Mouse (Mus musculus) erythroblast, embryonic 14.5 days (primary cell): ENCODE data around the gene Dnmt1. TPM values are rescaled to one million over a fixed set of nuclear protein-coding genes. Genes with fewer than 3 reads are reported as not detected.
"Not testable (repeated sequence)": the region's sequence is repeated elsewhere in the genome, so short reads cannot be mapped to it uniquely, and the experiment has no call there.

Experiments used
- H3K27me3 ChIP-seq: 2 replicates; pipeline ENCODE4 v1.6.1; 2012; ENCODE audit warnings: inconsistent platforms; ENCODE audit not compliant: control insufficient read depth
- H3K36me3 ChIP-seq: 2 replicates; pipeline ENCODE4 v1.6.1; 2012; ENCODE audit warnings: mild to moderate bottlenecking, inconsistent platforms; ENCODE audit not compliant: control insufficient read depth
- H3K4me1 ChIP-seq: 2 replicates; pipeline ENCODE4 v1.6.1; 2012; ENCODE audit warnings: inconsistent platforms; ENCODE audit not compliant: control insufficient read depth
- H3K4me3 ChIP-seq: replicated peaks from 2 replicates; pipeline ENCODE3; 2012; ENCODE audit warnings: moderate library complexity, mild to moderate bottlenecking, inconsistent platforms
- H3K9me3 ChIP-seq: 2 replicates; pipeline ENCODE4 v1.6.1; 2012; ENCODE audit warnings: low read length, inconsistent platforms, mixed read lengths; ENCODE audit not compliant: control insufficient read depth
- GATA1 ChIP-seq: IDR thresholded peaks from 2 replicates; pipeline ENCODE4 v1.6.1; 2012; ENCODE audit warnings: low read length, inconsistent platforms, mixed read lengths
- TAL1 ChIP-seq: IDR thresholded peaks from 3 replicates; pipeline ENCODE4 v1.6.1; 2012; ENCODE audit warnings: low read length, inconsistent platforms, mixed read lengths
- polyA plus RNA-seq: library from polyadenylated mRNA; stranded (reverse); fragments of >175 nt; gene quantifications from 2 replicates; pipeline ENCODE4 v1.2.3, GENCODE M21; 2012

The Dnmt1 gene
- 25.3 TPM in 2 replicates for polyA plus RNA-seq

DNA sequence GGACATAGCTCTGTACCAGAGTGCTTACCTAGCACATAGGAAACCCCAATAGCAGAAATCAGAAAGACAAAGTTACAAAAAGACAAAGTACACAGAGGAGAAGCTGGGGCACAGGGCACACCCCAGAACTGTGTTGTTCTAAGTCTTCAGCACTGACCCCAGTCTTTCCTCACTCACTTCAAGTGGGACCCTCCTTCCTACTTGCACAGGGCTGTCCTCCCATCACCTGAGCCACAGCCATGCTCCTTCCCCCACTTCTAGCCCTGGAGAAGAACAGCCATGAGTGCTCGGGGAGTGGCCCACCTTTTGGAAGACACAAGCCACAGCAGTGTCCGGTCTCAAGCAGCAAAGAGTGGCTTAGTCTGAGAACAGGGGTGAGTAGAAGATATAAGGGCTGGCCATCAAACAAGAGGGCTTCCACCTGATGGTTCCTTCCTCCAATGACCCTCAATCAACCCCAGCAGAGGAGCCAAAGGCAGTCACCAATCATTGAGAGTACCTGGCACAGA is at the start of gene Dnmt1:
Gene Dnmt1 (minus strand): TSS at position 459 of the 509 bp plus-strand sequence.
- no peak within 1 kb of the TSS for H3K4me3 ChIP-seq
- H3K4me1 ChIP-seq, result no peaks in the 10 kb centered on the region
- no peaks in the 10 kb centered on the region for H3K36me3 ChIP-seq
- peaks cover 4% of the 10 kb centered on the region for H3K27me3 ChIP-seq
- TF ChIP-seq GATA1 (no peak), TAL1 (no peak)
- no peaks in the 10 kb centered on the region for H3K9me3 ChIP-seq

DNA sequence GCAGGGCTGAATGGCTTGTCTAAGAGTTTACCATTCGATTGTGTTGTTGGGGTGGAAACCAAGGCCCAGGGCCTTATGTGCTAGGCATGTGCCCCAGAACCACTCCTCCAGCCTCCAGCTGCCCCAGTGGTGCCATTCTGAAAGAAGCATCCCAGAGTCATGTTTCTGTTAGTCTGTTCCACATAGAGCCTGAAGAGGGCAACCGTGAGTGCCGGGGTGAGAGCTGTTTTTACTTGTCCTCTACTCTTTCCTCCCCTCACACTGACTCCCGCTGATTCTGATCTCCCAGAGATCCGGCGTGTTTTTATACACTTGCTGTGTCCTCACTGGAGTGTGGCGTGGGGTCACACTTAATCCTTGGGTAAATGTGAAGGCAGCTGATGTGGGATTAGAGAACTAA is 48.3 kb upstream of the Dnmt1 start:
- H3K36me3 ChIP-seq, result peaks cover 49% of the 10 kb centered on the region
- H3K4me3 ChIP-seq, result no peak overlapping the region
- no peak for TF ChIP-seq TAL1
- no peak for TF ChIP-seq GATA1
- H3K9me3 ChIP-seq, result no peaks in the 10 kb centered on the region
- H3K27me3 ChIP-seq, result no peaks in the 10 kb centered on the region
- peaks cover 57% of the 10 kb centered on the region for H3K4me1 ChIP-seq

DNA sequence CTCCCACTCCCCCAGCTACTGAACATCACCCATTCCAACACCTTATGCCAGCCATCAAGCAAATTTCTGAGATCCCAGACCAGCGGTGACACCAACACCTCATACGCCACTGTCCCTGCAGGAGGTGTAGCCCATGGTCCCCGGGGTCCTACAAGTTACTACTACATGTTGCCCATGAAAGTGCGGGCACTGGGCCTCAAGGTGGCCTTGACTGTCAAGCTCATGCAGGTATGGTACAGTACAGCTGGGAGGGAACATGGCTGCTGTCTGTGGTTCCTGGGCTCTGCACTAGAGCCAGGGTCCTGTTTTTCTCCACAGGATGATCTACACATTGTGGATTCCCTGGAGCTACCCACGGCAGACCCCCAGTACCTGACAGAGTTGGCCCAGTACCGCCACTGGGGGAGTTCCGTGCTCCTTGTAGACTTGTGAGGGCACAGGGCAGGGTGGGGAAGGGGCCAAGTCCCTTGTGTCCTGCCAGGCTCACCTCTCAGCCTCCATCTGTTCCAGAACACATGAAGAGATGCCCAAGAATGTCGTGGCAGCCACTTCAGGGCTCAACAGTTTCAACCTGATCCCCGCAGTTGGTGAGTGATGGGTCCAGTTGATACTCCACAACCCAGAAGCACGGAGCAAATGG is 47.7 kb upstream of the Dnmt1 start:
- peaks cover 49% of the 10 kb centered on the region for H3K36me3 ChIP-seq
- peaks cover 53% of the 10 kb centered on the region for H3K4me1 ChIP-seq
- no peak for TF ChIP-seq GATA1
- no peak for TF ChIP-seq TAL1
- no peaks in the 10 kb centered on the region for H3K27me3 ChIP-seq
- H3K9me3 ChIP-seq, result no peaks in the 10 kb centered on the region
- H3K4me3 ChIP-seq, result no peak overlapping the region

DNA sequence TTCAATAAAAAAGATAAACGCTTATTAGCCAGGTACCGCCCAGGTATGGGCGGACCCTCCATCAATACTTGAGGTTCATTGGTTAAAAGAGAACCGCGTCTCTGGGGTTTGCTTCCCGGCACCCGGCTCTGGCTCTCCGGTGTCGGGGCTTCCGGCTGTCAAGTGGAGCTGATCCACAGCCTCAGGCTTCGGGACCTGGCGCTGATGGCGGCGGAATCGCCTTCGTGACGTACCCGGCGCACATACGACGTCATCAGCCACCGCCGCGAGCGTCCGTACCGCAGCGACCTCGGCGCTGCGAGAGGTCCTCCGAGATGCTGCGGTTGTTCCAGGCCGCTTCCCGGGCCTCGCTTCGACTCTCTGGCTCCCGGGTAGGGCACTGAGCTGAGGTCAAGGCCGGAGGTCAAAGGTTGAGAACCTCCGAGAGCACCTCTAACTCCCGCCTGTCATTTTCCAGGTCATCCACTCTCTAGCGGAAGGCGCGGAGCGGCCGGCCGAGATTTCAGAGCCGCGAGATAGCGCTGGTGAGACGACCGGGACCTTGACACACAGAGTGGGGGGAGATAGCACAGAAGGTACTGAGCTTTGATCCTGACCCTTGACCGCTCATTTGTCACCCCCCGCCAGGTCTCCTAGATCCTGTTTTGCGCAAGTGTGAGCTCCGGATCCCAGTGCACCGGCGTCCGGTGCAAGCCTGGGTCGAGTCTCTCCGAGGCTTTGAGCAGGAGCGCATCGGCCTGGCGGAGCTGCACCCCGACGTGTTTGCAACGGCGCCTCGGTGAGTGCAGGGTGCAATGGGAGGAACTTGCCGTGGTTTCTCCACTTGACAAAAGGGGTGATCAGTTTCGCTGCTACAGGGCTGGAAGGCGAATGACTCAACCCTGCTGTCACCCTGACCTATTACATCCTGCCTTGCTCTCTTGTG is 43.2 kb upstream of the Dnmt1 start, which contains the start of gene Mrpl4:
Gene Mrpl4 (plus strand): TSS at position 112 of the 925 bp plus-strand sequence.
- H3K27me3 ChIP-seq, result no peaks in the 10 kb centered on the region
- peak within 1 kb of the TSS; percentile 87 for H3K4me3 ChIP-seq
- H3K4me1 ChIP-seq, result peaks cover 55% of the 10 kb centered on the region
- H3K36me3 ChIP-seq, result peaks cover 35% of the 10 kb centered on the region
- no peaks in the 10 kb centered on the region for H3K9me3 ChIP-seq
- no peak for TF ChIP-seq TAL1
- no peak for TF ChIP-seq GATA1

DNA sequence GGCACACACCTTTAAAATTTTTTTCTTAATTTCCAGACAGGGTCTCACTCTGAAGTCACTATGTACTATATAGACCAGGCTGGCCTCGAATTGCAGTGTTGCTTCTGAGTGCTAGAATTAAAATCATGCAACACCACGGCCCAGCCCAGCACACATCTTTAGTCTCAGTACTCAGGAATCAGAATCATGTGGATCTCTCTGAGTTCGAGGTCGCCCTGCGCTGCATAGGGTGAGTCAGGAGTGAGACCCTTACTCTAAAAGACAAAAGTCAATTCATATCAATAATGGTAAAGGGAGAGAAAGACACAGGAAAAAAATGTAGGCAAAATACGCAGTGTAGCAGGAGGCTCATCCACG is 42.6 kb upstream of the Dnmt1 start:
- Histone ChIP-seq H3K4me3 (peak overlapping the region; percentile 87), H3K36me3 (peaks cover 28% of the 10 kb centered on the region), H3K9me3 (no peaks in the 10 kb centered on the region), H3K27me3 (no peaks in the 10 kb centered on the region), H3K4me1 (peaks cover 59% of the 10 kb centered on the region)
- TF ChIP-seq GATA1 (no peak), TAL1 (no peak)

DNA sequence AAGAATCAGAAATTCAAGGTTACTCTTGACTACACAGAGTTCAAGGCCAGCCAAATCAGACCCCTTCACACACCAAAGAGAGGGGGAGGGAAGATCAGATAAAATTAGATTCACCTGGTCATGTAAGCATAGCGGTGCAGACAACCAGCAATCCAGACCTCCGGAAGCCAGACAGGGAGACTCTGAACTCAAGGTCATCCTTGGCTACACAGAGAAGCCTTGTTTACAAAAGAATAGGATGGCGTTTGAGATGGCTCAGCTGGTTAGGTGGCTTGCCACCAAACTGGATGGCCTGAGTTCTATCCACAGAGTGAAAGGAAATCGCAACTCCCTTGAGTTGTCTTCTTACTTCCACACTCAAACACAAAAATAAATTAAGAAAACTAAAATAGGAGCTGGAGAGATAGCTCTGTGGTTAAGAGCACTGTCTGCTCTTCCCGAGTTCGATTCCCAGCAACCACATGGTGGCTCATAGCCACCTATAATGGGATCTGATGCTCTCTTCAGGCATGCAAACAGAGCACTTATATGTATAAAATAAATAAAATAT is 42.0 kb upstream of the Dnmt1 start:
- H3K4me3 ChIP-seq, result peak overlapping the region; percentile 87
- TF ChIP-seq TAL1 (no peak), GATA1 (no peak)

DNA sequence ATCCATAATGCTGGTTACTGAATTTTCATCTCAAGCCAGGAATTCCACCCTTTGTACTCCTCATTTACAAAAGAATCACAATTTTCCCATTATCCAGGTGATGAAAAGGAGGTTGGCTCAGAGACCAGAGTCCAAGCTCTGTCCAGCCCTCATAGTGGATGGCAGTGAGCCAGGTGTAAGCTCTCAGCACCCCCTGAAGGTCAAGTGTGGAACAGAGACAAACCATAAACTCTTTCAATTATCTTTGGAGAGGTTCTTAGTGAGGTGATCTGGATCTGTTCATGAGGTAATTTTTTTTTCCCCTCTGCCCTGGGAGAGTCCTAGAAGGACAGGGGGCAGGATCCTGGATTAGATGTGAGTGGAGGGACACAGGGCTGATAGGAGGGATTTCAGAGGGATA is 41.1 kb upstream of the Dnmt1 start:
- peaks cover 59% of the 10 kb centered on the region for H3K4me1 ChIP-seq
- H3K9me3 ChIP-seq, result no peaks in the 10 kb centered on the region
- H3K27me3 ChIP-seq, result no peaks in the 10 kb centered on the region
- no peak overlapping the region for H3K4me3 ChIP-seq
- H3K36me3 ChIP-seq, result peaks cover 15% of the 10 kb centered on the region
- no peak for TF ChIP-seq GATA1

More for the DNA sequence above, 42.0 kb upstream of the Dnmt1 start:
- Histone ChIP-seq H3K27me3 (no peaks in the 10 kb centered on the region), H3K36me3 (peaks cover 23% of the 10 kb centered on the region), H3K9me3 (no peaks in the 10 kb centered on the region), H3K4me1 (peaks cover 62% of the 10 kb centered on the region)

DNA sequence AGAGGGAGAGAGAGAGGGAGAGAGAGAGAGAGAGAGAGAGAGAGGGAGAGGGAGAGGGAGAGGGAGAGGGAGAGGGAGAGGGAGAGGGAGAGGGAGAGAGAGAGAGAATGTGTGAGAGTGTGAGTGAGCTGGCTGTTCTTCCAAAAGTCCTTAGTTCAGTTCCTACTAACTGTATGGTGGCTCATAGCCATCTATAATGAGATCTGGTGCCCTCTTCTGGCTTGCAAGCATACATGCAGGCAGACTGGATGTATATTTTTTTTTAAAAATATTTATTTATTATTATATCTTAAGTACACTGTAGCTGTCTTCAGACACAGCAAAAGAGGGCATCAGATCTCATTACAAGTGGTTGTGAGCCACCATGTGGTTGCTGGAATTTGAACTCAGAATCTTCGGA is 38.6 kb upstream of the Dnmt1 start:
- not testable (repeated sequence) for H3K9me3 ChIP-seq, H3K4me3 ChIP-seq, H3K36me3 ChIP-seq, H3K27me3 ChIP-seq
- peaks cover 43% of the 10 kb centered on the region for H3K4me1 ChIP-seq

DNA sequence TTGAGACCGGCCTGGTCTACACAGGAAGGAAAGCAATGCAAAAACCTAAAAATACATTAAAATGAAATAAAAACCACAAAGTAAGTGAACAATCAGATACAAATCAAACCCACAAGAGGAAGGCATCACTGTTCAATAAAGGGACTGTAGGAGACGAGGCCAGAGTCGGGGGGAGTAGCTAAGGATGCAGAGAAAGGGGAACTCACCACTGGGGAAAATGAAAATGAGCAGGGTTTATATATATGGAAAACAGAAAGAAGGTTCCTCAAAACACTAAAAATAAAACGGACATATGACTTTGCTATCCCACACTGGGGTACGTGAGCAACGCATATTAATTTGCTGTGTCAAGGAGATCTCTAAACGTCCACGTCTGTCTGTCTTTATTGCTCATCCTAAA is 37.4 kb upstream of the Dnmt1 start:
- Histone ChIP-seq H3K27me3 (no peaks in the 10 kb centered on the region), H3K4me3 (no peak overlapping the region), H3K4me1 (peaks cover 36% of the 10 kb centered on the region), H3K9me3 (no peaks in the 10 kb centered on the region), H3K36me3 (no peaks in the 10 kb centered on the region)
- TF ChIP-seq GATA1 (no peak), TAL1 (no peak)
